Mouse (Mus musculus) heart, postnatal 0 days (tissue): ENCODE measurements at regions not wholly inside any gene's neighbourhood (a gene's known extent, or its start where the extent isn't known, plus 50 kb on each side); places are given as distances from the start of the nearest gene placed in this dataset.

ENCODE experiments used
- CTCF ChIP-seq: IDR thresholded peaks from 2 replicates; pipeline ENCODE4 v1.5.1; 2016; ENCODE audit warnings: antibody characterized with exemption, control low read depth, low read depth
- EP300 ChIP-seq: IDR thresholded peaks from 2 replicates; pipeline ENCODE4 v1.6.1; 2016; ENCODE audit warnings: antibody characterized with exemption, low read depth

GRCm38 (mm10) chr15:38569011-38569640, 1143.8 kb downstream of the 4930447A16Rik start:
- no peak for TF ChIP-seq CTCF
- no peak for TF ChIP-seq EP300
